Mouse (Mus musculus): ENCODE measurements around the gene Ikzf5. TPM values are rescaled to one million over a fixed set of nuclear protein-coding genes. Genes with fewer than 3 reads are reported as not detected.
"Not testable (repeated sequence)": the region's sequence is repeated elsewhere in the genome, so short reads cannot be mapped to it uniquely, and the experiment has no call there.

Gene Ikzf5
- 12.0 and 14.3 TPM in 2 replicates for polyA plus RNA-seq (2016; fragmentation: Nextera tagmentation; extraction: Ambion mirVana)

- peak within 1 kb of the TSS; percentile 57 for H3K27ac ChIP-seq (ENCODE audit: poor library complexity, severe bottlenecking)
- H3K4me2 ChIP-seq: peak within 1 kb of the TSS; percentile 77
- H3K36me3 ChIP-seq: no peaks in the 10 kb centered on the region
- peak within 1 kb of the TSS; percentile 92 for H3K9ac ChIP-seq
- peaks cover 12% of the 10 kb centered on the region for H3K4me1 ChIP-seq (replicated peaks)
- WGBS: under 1% methylated on average over 42 of the region's 42 CpGs
- H3K9me3 ChIP-seq (replicated peaks): no peaks in the 10 kb centered on the region
- peak; percentile 98 for ATAC-seq (ENCODE audit: insufficient number of reproducible peaks, low FRiP score)
- H3K4me3 ChIP-seq: peak within 1 kb of the TSS; percentile 88
- H3K27me3 ChIP-seq (replicated peaks): no peaks in the 10 kb centered on the region
These were observed at the start of gene Ikzf5, which contains the start of gene Acadsb for GRCm38 (mm10) chr7:131410416-131411058. TSS of gene Ikzf5 (minus strand) at chr7:131410521. TSS of gene Acadsb (plus strand) at chr7:131410601.

DNA sequence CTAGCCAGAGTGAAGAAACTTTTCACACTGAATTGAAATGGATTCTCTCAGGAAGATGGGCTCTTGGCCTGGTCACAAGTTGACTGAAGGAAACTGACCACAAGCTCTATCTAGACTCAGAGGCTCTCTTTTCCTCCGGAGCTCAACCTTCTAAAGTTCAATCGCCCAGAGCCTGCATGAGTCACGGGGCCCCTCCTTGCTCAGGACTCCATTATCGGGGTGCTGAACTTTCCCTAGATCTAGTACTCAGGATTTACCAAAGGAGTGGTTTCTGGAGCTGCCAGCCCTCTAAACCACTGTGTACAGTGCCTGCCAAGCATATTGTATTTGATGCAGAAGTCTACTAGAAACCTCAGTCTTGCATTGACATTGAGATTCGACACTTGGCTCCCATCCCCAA lies 46.4 kb upstream of the Ikzf5 start:
- no peaks in the 10 kb centered on the region for H3K27me3 ChIP-seq (replicated peaks)
- 77% methylated on average over 5 of the region's 5 CpGs for WGBS
- H3K4me3 ChIP-seq: no peak overlapping the region
- H3K9me3 ChIP-seq (replicated peaks): peaks cover 3% of the 10 kb centered on the region; the same call in 1 of the 2 replicates
- H3K27ac ChIP-seq (ENCODE audit: poor library complexity, severe bottlenecking): no peak overlapping the region
- H3K36me3 ChIP-seq: no peaks in the 10 kb centered on the region
- no peak overlapping the region for H3K9ac ChIP-seq
- no peak overlapping the region for H3K4me2 ChIP-seq
- no peak for ATAC-seq (ENCODE audit: insufficient number of reproducible peaks, low FRiP score)
- no peaks in the 10 kb centered on the region for H3K4me1 ChIP-seq (replicated peaks)

GRCm38 (mm10) chr7:131437051-131437450 lies 26.7 kb upstream of the Ikzf5 start:
- Histone ChIP-seq H3K9me3 (replicated peaks) (no peaks in the 10 kb centered on the region), H3K4me1 (replicated peaks) (no peaks in the 10 kb centered on the region), H3K36me3 (peaks cover 9% of the 10 kb centered on the region), H3K9ac (no peak overlapping the region), H3K27ac (ENCODE audit: poor library complexity, severe bottlenecking) (no peak overlapping the region), H3K4me3 (no peak overlapping the region), H3K27me3 (replicated peaks) (no peaks in the 10 kb centered on the region), H3K4me2 (no peak overlapping the region)
- 49% methylated on average over 3 of the region's 3 CpGs for WGBS
- no peak for ATAC-seq (ENCODE audit: insufficient number of reproducible peaks, low FRiP score)

DNA sequence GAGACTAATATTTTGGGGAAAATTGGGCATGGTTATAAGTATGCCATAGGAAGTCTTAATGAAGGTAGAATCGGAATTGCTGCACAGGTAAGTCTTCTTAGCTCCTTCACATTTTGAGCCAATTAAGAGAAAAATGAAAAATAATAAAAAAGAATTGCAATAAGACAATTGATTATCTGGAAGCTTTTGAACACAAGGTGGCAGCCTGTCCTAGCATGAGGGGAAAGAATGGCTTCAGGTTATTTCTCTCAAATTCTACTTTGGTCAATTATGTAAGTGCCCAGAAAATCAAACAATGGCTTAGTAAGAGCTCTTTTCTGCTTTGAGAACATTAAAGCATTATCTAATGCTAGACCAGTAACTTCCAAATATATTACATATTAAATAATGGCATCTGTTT lies 24.0 kb upstream of the Ikzf5 start:
- 69% methylated on average over 1 of the region's 1 CpGs for whole genome bisulfite sequencing
- Histone ChIP-seq H3K27ac (ENCODE audit: poor library complexity, severe bottlenecking) (no peak overlapping the region), H3K27me3 (replicated peaks) (no peaks in the 10 kb centered on the region), H3K9ac (no peak overlapping the region), H3K4me2 (no peak overlapping the region), H3K9me3 (replicated peaks) (0 out of 2 replicates have a peak, but pooled peaks cover 5% of the 10 kb centered on the region), H3K36me3 (peaks cover 13% of the 10 kb centered on the region), H3K4me1 (replicated peaks) (no peaks in the 10 kb centered on the region), H3K4me3 (no peak overlapping the region)
- no peak for ATAC-seq (ENCODE audit: insufficient number of reproducible peaks, low FRiP score)

GRCm38 (mm10) chr7:131432244-131432643 lies 21.9 kb upstream of the Ikzf5 start:
- ATAC-seq (ENCODE audit: insufficient number of reproducible peaks, low FRiP score): no peak
- Histone ChIP-seq H3K27ac (ENCODE audit: poor library complexity, severe bottlenecking) (no peak overlapping the region), H3K27me3 (replicated peaks) (no peaks in the 10 kb centered on the region), H3K9ac (no peak overlapping the region), H3K9me3 (replicated peaks) (0 out of 2 replicates have a peak, but pooled peaks cover 5% of the 10 kb centered on the region), H3K4me2 (no peak overlapping the region), H3K4me3 (no peak overlapping the region), H3K36me3 (peaks cover 22% of the 10 kb centered on the region), H3K4me1 (replicated peaks) (no peaks in the 10 kb centered on the region)
- 21% methylated on average over 1 of the region's 1 CpGs for WGBS

DNA sequence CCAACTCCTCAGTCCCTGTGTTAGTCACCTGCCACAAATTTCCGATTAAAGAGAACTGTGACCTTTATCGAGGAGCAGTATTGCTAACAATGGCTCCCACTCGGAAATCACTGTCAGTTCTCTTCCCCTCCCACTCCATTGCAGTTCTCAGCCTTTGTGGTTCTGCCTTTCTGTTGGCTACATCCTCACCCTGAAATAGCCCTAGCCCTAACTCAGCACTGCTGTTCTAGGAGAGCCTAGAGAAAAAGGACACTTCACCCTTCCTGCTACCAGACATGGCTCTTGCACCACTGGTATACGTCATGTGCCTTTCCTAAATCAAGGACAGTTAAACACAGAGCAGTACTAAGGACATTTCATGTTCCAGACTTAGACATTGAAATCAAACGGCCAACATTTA lies 17.0 kb upstream of the Ikzf5 start:
- Histone ChIP-seq H3K27me3 (replicated peaks) (no peaks in the 10 kb centered on the region), H3K4me2 (no peak overlapping the region), H3K9me3 (replicated peaks) (0 out of 2 replicates have a peak, but pooled peaks cover 9% of the 10 kb centered on the region), H3K27ac (ENCODE audit: poor library complexity, severe bottlenecking) (no peak overlapping the region), H3K9ac (no peak overlapping the region), H3K4me1 (replicated peaks) (no peaks in the 10 kb centered on the region), H3K4me3 (no peak overlapping the region), H3K36me3 (peaks cover 38% of the 10 kb centered on the region)
- 87% methylated on average over 5 of the region's 5 CpGs for WGBS
- no peak for ATAC-seq (ENCODE audit: insufficient number of reproducible peaks, low FRiP score)

- no peak overlapping the region for H3K27ac ChIP-seq (ENCODE audit: poor library complexity, severe bottlenecking)
- ATAC-seq (ENCODE audit: insufficient number of reproducible peaks, low FRiP score): peak; percentile 89
- H3K36me3 ChIP-seq: peaks cover 28% of the 10 kb centered on the region
- no peaks in the 10 kb centered on the region for H3K27me3 ChIP-seq (replicated peaks)
- WGBS: 50% methylated on average over 2 of the region's 2 CpGs
- H3K4me1 ChIP-seq (replicated peaks): no peaks in the 10 kb centered on the region
- H3K4me3 ChIP-seq: no peak overlapping the region
- 0 out of 2 replicates have a peak, but pooled peaks cover 3% of the 10 kb centered on the region for H3K9me3 ChIP-seq (replicated peaks)
- H3K4me2 ChIP-seq: no peak overlapping the region
- no peak overlapping the region for H3K9ac ChIP-seq
These were observed 14.6 kb upstream of the Ikzf5 start for GRCm38 (mm10) chr7:131424912-131425311.

DNA sequence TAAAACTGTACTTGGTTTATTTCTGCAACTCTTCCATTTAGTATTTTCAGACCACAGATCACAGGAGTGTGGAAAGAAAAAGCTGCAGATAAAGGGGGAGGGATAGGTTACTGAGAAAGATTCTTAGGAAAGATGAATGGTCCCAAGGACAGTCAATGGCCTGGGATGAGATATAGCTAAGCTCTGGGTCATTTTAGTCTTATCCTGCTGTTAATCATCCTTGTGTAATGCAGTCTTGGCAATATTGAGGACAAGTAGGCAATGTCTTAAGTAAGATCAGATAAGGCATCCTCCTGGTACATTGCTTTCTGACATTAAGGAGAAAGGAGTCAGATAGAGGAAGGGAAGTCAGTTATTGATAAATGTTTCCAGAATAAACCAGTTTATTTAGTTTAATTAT lies 7.3 kb upstream of the Ikzf5 start:
- no peak overlapping the region for H3K4me3 ChIP-seq
- no peak overlapping the region for H3K27ac ChIP-seq (ENCODE audit: poor library complexity, severe bottlenecking)
- no peaks in the 10 kb centered on the region for H3K4me1 ChIP-seq (replicated peaks)
- no peaks in the 10 kb centered on the region for H3K36me3 ChIP-seq
- ATAC-seq (ENCODE audit: insufficient number of reproducible peaks, low FRiP score): no peak
- H3K9ac ChIP-seq: no peak overlapping the region
- no peaks in the 10 kb centered on the region for H3K9me3 ChIP-seq (replicated peaks)
- H3K4me2 ChIP-seq: no peak overlapping the region
- H3K27me3 ChIP-seq (replicated peaks): no peaks in the 10 kb centered on the region

- ATAC-seq (ENCODE audit: insufficient number of reproducible peaks, low FRiP score); H3K36me3 ChIP-seq; H3K4me2 ChIP-seq; H3K27ac ChIP-seq (ENCODE audit: poor library complexity, severe bottlenecking); H3K9ac ChIP-seq; H3K4me1 ChIP-seq (replicated peaks); H3K4me3 ChIP-seq; H3K27me3 ChIP-seq (replicated peaks); H3K9me3 ChIP-seq (replicated peaks): not testable (repeated sequence)
These were observed 6.4 kb upstream of the Ikzf5 start for GRCm38 (mm10) chr7:131416742-131417141.

- ATAC-seq (ENCODE audit: insufficient number of reproducible peaks, low FRiP score): no peak
- 63% methylated on average over 2 of the region's 2 CpGs for WGBS
- Histone ChIP-seq H3K36me3 (no peaks in the 10 kb centered on the region), H3K27ac (ENCODE audit: poor library complexity, severe bottlenecking) (no peak overlapping the region), H3K4me3 (no peak overlapping the region), H3K9me3 (replicated peaks) (no peaks in the 10 kb centered on the region), H3K4me1 (replicated peaks) (peaks cover 12% of the 10 kb centered on the region), H3K9ac (no peak overlapping the region), H3K4me2 (no peak overlapping the region), H3K27me3 (replicated peaks) (no peaks in the 10 kb centered on the region)
These were observed 1.6 kb upstream of the Ikzf5 start for GRCm38 (mm10) chr7:131411941-131412270.

- ATAC-seq (ENCODE audit: insufficient number of reproducible peaks, low FRiP score): no peak
- H3K4me1 ChIP-seq (replicated peaks): peaks cover 12% of the 10 kb centered on the region
- peak overlapping the region; percentile 92 for H3K9ac ChIP-seq
- H3K36me3 ChIP-seq: no peaks in the 10 kb centered on the region
- peak overlapping the region; percentile 77 for H3K4me2 ChIP-seq
- H3K4me3 ChIP-seq: peak overlapping the region; percentile 88
- 46% methylated on average over 10 of the region's 10 CpGs for WGBS
- H3K9me3 ChIP-seq (replicated peaks): no peaks in the 10 kb centered on the region
- H3K27me3 ChIP-seq (replicated peaks): no peaks in the 10 kb centered on the region
- H3K27ac ChIP-seq (ENCODE audit: poor library complexity, severe bottlenecking): peak overlapping the region; percentile 57
These were observed 1.1 kb upstream of the Ikzf5 start for GRCm38 (mm10) chr7:131411221-131411940.
